Mouse (Mus musculus): ENCODE results near the gene Prap1.
"Not testable (repeated sequence)": the region's sequence is repeated elsewhere in the genome, so short reads cannot be mapped to it uniquely, and the experiment has no call there.

The Prap1 gene

DNA sequence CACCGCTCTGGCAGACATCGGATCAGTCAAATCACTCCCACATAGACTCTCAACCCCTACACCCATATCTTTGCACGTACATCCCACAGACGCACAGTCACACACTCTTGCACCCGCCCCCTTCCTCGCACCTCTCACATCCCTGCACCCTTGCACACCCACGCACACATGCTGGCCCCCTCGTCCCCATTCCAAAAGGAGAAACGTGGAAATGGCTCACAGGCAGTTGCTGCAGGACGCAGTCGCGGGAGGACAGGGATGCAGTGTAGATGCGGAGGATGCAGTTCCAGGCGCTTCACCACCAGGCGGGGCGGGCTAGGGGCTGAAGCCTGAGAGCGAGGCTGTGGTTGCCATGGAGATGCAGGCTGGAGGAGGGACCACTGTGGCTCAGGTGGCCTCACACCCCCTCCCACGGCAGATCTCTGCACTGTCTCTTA is 10.9 kb upstream of the Prap1 start, which contains the start of gene Caly:
TSS of gene Caly (minus strand) at position 307 of the 437 bp plus-strand sequence.
- DNase-seq (ENCODE audit: low spot score in 2 of 2) = peak; percentile 88 to 93

DNA sequence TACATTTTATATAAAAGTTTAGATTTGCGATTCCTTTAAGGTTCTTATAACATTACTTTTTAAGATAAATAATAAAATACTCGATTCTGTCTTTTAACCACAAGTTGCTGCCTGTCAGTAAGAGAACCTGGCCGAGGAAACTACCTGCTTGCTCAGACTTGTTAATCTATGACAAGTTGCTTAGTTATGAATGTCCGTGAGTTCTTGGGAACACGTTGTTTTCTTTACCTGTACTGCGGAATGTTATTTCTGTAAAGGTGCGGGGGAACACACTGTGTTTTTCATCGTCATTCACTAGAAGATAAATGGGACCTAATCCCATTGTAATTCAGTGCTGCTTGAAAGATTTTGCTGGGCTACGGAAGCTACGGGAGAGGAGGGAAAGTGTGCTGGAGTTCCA is 2.6 kb upstream of the Prap1 start:
- DNase-seq (ENCODE audit: low spot score in 2 of 2) = no peak

DNA sequence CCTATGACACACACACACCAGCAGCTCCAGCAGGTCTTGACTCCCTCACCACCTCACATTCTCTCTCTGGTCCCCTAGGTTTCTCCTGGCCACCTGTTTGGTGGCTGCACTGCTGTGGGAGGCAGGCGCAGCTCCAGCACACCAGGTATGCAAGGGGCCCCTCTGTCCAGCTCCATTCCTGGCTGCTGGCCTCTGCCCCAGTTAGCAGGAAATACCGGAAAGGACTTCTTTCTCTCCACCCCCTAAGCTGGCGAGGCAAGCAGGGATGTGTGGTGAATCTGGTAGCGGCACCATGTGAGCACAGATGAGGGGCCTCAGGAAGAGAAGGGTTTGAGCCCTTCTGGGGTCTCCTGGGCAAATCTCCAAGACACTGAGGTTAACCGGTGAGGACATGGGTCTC is 1.8 kb downstream of the Prap1 start:
- DNase-seq (ENCODE audit: low spot score in 2 of 2) = no peak

DNA sequence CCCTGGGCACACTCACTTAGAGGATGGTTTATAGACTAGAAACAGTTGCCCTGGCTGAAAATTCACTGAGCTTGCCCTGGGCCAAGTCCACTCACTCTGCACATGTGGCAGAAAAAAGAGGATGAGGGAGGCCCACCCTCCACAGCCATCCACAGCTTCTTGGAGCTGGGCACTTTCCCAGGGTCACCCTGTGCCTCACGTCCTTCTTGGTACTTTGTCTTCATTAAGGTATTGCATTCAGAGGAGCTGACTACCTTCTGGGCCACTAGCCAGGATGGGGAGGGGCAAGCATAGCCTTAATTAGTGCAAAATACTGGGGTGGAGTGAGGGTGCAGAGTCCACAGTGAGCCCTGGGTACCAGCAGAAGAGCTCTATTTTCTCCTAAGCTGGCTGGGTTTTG is 2.4 kb downstream of the Prap1 start:
- no peak for DNase-seq (ENCODE audit: low spot score in 2 of 2)

DNA sequence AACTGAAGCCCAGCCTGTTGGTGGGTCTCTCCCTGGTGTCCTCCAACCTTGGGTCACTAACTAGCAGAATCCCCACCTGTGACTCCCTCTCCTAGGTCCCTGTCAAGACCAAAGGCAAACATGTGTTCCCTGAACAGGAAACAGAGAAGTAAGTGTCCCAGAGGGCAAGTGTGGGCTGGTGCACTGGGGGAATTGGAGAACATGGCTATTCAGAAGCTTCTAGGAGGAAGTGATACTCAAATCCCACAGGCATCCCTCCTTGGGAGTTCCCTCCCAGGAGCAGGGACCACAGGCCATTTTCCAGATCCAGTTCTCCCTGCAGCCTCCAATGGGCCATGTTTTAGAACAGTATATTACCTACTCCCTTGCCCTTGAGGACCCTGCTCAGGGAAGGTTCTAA is 2.9 kb downstream of the Prap1 start:
- no peak for DNase-seq (ENCODE audit: low spot score in 2 of 2)

DNA sequence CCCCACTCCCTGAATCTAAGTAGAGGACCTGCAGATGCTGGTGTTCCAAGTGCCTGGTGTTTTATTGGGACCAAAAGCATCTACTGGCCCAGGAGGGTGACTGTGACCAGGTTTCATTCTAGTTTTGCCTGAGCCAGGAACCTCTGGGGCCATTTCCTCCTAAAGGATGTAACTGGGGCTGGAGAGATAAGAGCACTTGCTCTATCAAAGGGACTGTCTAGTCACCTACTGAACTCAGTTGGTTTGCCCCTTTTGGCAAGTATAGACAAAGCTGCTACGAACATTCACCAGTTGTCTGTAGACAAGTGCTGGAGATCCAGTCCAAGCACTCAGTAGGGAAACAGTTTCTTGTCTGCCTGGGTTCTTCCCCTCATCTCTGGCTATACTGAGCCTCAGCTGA is 5.3 kb downstream of the Prap1 start:
- no peak for DNase-seq (ENCODE audit: low spot score in 2 of 2)

DNA sequence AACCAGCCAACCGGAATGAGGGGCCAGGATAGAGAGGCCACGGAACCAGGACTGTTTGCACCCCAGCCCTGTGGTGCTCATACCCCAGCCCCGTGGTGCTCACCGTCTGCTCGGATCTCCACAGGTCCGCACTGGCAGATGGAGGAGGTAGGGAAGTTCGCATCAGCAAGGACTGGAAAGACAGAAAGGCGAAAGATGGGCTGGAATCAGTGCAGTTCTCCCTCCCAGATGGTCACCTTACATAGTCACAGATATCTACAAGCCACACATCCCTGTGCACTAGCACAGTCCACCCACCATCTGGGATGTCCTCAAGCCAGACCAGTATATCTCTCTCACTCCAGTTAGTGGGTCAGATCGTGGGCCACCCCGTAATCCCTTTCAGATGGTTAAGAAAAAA is 8.3 kb downstream of the Prap1 start:
- no peak for DNase-seq (ENCODE audit: low spot score in 2 of 2)

DNA sequence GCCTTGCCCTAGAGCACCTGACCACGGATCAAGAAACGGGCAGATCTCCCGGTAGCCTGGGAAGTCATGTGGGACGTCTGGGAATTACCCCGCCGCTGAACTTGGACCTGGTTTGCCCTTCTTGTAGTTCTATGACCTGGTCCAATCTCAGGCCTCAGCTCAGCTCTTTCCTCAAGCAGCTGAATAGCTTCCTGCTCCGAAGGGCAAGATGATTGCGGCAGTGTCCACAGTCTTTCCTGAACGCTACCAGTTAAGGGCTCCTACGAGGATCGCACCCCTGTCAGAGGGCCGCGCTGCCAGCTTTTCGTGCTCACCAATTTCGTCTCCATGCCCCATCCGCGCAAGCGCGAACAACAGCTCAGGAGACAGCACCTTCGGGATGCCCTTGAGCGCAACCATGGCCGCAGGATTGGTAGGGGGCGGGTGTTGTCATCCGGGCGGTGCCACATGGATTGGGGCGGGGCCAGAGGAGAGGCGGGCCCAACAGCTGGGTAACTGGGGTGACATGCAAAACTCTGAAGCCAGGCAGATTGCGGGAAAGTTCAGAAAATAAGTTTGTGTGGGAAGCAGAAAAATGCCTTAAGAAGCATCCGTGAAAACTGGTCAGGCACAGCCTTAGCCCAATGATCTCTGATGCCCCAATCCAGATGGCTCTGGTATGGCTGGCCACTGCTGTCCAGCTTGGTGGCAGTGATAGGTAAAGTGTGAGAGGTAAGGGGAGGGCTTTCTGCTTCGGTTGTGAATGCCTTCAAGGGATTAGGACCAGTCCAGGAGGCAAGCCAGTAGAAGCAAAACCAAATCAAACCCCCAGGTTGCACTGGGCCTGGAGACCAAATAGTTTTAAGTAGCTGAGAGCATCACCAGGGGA is 9.0 kb downstream of the Prap1 start, which contains the start of gene Fuom:
TSS of gene Fuom (minus strand) at position 449 of the 868 bp plus-strand sequence.
- peak; percentile 77 for DNase-seq (ENCODE audit: low spot score in 2 of 2)

DNA sequence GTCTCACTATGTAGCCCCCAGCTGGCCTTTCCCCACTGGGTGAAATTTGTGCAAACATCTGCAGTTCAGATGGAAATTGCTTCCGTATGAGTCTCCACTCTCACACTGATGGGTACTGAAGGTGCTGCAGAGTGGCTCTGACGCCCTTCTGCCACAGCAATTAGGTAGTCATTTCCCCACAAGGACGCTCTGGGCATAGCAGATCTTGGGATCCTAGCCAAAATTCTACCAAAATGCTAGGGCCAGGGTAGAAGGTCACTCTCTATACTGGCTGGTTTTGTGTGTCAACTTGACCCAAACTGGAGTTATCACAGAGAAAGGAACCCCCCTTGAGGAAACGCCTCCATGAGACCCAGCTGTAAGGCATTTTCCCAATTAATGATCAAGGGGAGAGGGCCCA is 10.8 kb downstream of the Prap1 start:
- DNase-seq (ENCODE audit: low spot score in 2 of 2) = no peak

DNA sequence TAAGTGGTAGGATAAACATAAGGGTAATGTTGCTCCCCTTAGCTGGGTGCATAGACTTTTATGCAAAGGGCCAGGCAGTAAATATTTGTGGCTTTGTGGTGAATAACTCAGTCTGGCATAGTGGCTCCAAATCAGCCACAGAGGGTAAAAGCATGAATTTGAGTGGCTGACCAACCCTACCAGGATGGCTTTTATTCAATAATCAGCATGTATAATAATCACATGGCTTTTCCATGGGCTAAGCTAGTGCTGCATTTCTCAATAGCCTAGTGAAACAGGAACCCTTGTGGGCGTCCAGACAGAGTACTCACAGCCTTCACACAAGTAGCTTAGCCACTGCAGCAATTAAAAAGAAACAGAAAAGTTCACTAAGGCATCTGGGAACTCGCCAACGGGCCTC is 18.7 kb downstream of the Prap1 start:
- no peak for DNase-seq (ENCODE audit: low spot score in 2 of 2)

DNA sequence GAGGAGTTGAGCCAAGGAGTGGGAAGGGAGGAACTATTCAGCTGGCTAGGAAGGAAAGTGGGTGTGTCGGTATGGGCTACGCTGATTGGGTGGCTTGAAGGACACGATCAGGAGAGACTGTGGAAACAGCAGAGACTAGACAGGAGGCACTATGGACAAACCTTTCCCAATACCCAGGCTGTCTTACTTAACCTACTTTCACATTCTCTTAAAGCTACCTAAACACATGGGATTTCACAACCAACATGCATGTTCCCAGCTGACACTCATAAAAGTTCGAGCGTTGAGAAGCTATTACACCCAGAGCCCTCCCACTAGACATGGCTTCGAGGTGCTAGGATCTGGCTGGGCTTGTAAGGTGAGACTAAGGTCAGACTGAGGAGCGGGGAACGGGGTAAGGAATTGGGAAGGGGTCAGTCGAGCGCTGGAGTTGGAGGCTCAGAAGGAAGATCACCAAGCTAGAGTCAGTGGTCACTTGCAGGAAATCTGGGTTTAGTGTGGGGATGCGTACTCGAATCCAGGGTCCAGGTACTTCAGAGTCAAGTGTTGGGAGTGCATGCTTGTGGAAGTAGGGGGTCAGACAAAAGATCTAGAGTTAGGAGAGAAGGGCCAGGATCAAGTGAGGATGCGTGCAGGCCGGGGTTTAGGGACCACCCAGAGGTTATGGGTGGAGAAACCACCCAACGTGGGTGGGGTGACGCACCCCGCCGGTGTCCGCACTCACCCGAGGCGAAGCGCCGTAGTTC is 22.6 kb downstream of the Prap1 start, which contains the start of gene Paox:
TSS of gene Paox (plus strand) at position 217 of the 746 bp plus-strand sequence.
- peak in 1 of 2 experiments; percentile 18 for DNase-seq (ENCODE audit: low spot score in 2 of 2)

DNA sequence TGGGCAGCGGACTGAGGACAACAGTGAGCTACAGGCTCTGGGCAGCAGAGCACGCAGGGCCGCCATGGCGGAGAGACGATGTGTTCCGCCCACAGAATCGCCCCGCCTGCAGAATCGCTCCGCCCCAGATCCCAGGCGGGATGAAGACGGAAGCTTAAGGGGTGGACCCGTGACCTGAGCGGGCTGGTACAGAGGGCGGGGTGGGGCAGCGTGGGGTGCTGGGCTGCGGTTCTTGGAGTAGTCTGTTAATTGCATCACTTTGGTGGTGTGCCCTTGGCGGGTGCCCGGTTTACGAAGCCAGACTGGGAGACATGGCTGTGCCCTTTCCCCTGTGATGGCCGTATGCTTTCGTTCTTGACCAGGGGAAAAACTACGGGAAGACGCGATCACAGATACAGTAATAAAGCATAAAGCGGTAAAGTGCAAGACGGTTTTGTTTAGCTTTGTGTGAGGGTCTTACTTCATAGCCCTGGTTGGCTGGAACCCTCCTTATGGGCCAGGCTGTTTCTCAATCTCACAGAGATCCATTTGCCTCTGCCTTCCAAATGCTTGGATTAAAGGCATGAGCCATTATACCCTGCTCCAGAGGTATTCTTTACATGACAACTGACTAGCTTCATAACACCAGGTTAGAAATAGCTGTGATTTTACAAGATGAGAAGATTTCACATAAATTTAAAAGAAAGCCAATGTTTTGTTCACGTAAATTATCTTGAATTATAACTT is 23.3 kb downstream of the Prap1 start, which contains the start of gene Echs1:
TSS of gene Echs1 (minus strand) at position 148 of the 726 bp plus-strand sequence.
- DNase-seq (ENCODE audit: low spot score in 2 of 2) = peak; percentile 77 to 83

DNA sequence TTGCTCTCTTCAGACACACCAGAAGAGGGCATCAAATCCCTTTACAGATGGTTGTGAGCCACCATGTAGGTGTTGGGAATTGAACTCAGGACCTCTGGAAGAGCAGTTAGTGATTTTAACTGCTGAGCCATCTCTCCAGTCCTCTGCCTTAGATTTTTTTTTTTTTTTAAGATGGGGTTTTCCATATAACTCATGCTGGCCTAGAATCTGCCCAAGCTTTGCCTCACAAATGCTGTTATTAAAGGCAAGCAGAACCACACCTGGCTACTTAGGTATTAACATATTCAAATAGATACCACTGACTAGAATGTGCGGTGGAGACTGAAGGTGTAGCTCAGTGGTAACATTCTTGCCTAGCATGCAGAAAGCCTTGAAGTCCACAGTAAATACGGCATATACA is 27.3 kb downstream of the Prap1 start:
- DNase-seq (ENCODE audit: low spot score in 2 of 2) = no peak

DNA sequence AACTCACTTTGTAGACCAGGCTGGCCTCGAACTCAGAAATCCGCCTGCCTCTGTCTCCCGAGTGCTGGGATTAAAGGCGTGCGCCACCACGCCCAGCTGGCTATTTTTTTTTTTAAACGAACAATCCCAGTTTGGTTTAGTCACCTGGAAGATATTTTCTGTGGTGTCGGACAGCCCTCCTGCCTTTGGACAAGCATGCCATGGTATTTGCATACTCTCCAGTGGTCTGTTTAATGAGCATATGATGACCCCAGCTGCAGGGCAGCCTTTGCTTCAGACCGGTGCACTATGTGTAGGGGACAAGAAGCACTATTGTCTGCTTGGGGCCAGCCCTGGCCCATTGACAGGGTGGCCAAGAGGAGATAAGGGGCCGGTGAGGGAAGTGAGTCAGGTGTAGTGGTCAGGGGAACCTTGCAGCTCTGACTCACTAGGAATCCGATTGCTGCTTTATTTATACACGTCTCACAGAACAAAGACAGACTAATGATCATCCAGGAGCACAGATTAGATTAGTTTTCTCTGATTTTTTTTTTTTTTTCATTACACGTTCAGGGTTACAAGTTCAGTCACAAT is 28.2 kb downstream of the Prap1 start:
- no peak for DNase-seq (ENCODE audit: low spot score in 2 of 2)

DNA sequence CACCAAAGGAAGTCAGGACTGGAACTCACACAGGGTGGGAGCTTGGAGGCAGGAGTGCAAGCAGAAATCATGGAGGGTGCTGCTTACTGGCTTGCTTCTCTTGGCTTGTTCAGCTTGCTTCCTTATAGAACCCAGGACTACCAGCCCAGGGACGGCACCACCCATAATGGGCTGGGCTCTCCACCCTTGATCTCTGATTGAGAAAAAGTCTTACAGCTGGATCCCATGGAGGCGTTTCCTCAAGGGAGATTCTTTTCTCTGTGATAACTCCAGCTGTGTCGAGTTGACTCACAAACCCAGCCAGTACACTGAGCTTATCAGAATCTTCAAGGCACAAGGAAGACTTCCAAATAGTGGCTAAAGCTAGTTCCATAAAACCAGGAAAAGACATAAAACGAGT is 29.6 kb downstream of the Prap1 start:
- no peak for DNase-seq (ENCODE audit: low spot score in 2 of 2)

DNA sequence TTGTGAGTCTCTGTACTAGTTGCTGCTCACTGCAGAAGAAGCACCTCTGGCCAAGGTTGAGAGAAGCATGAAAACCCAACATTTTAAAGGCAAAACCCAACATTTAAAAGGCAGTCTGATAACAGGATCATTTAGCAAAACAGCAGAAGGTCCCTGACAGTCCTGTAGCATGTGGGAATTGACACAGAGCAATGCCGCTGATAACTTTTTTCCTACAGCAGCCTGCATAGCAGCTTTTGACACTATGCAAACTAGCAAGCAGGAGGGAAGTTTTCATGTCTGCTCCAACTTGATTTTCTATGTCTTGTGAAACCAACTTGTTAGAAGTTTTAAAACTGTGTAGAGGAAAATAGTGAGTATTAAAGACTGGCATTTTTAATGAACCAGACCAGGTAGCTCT is 31.2 kb downstream of the Prap1 start:
- DNase-seq (ENCODE audit: low spot score in 2 of 2) = no peak

DNA sequence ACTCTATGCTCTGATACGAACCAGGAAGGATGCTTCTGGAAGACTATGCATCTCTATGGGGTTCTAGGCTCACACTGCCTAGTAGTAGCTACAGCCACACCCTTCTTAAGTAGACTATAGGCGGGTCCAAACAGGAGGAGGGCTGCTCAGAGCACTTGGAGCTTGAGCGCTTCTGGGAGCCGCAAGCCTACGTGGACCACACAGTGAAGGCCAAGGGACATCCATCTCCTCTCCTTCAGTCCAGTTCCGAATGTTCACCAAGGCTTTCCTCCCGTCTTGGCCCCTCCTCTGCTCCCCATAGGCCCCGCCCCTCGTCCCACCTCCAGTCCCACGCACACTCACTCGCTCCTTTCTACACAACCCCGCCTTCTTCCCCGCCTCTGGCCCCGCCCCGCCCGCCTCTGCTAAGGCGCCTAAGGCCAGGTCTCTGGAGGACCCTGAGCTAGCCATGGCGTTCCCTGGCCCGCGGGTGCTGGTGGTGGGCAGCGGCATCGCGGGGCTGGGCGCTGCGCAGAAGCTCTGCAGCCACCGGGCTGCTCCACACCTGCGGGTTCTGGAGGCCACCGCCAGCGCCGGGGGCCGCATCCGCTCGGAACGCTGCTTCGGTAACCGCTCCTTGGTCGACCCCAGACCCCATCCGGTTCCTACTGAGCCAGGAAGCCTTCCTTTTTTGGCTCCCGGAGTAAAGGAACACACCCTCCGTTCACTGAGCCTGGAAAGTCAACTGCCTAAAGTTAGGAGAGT is 32.3 kb downstream of the Prap1 start:
- peak; percentile 85 to 86 for DNase-seq (ENCODE audit: low spot score in 2 of 2)

DNA sequence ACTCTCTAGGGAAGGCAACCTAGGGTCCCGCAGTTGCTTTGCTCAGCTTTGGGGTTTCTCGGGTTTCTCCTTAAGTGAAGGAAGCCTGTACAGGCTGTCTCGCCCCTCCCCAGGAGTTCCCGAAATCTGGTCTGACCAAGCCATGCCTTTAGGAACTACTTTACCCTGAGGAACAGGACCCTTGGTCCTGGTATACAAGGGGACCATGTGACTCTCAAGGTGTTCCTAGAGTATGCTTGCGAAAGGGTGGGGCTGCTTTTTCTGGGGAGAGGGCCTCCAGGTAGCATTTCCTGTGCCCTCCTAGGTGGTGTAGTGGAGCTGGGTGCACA is 32.8 kb downstream of the Prap1 start:
- no peak for DNase-seq (ENCODE audit: low spot score in 2 of 2)

DNA sequence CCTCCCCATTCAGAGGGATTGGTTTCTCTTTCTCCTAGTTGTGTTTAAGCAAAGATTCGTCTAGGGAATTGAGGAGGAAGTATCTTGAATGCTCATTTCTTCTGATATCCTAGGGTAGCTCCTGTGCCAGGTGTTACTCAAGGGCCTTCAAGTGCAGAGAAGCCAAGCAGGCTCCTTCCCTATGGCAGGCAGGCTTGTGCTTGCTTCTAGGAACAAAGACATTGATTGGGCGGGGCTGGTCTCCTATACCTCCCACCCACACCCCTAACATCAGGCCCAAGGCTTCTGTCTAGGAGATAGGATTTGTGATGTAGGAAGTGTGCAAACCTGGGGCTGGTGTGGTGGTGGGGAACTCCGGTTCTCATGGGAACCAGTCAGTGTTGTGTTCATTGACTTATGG is 33.7 kb downstream of the Prap1 start:
- no peak for DNase-seq (ENCODE audit: low spot score in 2 of 2)

DNA sequence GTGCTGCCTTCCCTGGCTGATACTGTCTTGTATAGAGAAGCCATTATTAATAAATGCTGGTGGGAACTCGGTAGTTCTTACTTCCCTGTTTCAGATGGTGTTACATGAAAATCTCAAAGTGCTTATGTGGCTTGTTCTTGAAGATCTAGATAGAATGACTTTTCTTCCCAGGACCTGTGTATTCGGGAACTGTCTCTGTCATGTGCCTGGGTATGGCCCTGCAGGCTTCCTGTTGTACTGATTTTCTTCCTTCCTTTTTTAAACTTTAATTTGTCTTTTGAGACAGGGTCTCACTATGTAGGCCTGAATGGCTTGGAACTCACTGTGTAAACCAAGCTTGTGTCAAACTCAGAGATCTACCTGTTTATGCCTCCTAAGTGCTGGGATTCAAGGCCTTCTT is 34.7 kb downstream of the Prap1 start:
- DNase-seq (ENCODE audit: low spot score in 2 of 2) = no peak

DNA sequence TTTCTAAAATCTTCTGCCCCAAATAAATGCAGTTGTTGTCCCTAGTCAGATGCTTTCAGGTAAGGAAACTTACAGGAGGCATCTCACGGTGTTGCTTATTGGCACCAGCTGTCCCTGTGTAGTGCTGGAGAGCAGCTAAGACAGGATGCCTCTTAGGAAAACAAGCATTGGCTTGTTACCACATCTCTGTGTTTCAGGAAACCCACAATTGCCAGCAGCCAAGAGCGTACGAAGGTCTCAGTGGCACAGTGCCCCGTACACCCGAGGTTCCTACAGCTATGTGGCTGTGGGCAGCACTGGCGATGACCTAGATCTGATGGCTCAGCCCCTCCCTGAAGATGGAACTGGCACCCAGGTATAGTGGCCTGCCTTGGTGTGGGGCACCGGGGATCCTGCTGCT is 39.0 kb downstream of the Prap1 start:
- not testable (repeated sequence) for DNase-seq (ENCODE audit: low spot score in 2 of 2)
